Mouse (Mus musculus): ENCODE measurements around the gene Olfr314.
"Not testable (repeated sequence)": the region's sequence is repeated elsewhere in the genome, so short reads cannot be mapped to it uniquely, and the experiment has no call there.

The Olfr314 gene

GRCm38 (mm10) chr11:58782480-58783089 lies at the start of gene Olfr314:
Gene Olfr314 (plus strand): TSS chr11:58782952.
- Histone ChIP-seq H3K27me3 (ENCODE audit: insufficient read depth, low read length) (0 out of 2 replicates have a peak, but pooled peaks cover 5% of the 10 kb centered on the region), H3K4me3 (replicated peaks; ENCODE audit: low read length) (no peak within 1 kb of the TSS), H3K36me3 (ENCODE audit: insufficient read depth, low read length) (no peaks in the 10 kb centered on the region), H3K9me3 (ENCODE audit: low read length) (no peaks in the 10 kb centered on the region), H3K4me1 (replicated peaks; ENCODE audit: low read depth, low read length) (peaks cover 5% of the 10 kb centered on the region)
- TF ChIP-seq POU5F1 (IDR thresholded peaks at IDR 0.05; ENCODE audit: borderline replicate concordance, low read length) (no peak), NANOG (IDR thresholded peaks at IDR 0.05; ENCODE audit: borderline replicate concordance, low read length) (no peak)

- H3K36me3 ChIP-seq (ENCODE audit: insufficient read depth, low read length) = no peaks in the 10 kb centered on the region
- TF ChIP-seq POU5F1 (IDR thresholded peaks at IDR 0.05; ENCODE audit: borderline replicate concordance, low read length) (no peak), CTCF (conservative IDR thresholded peaks at IDR 0.05; ENCODE audit: low read length) (no peak), NANOG (IDR thresholded peaks at IDR 0.05; ENCODE audit: borderline replicate concordance, low read length) (no peak)
- no peak overlapping the region for H3K4me3 ChIP-seq (replicated peaks; ENCODE audit: low read length)
These were observed 49.4 kb upstream of the Olfr314 start for GRCm38 (mm10) chr11:58733372-58733771.

GRCm38 (mm10) chr11:58738792-58739262 lies 43.9 kb upstream of the Olfr314 start, which contains the start of gene Olfr317:
Gene Olfr317 (minus strand): TSS chr11:58739212.
- H3K4me3 ChIP-seq (replicated peaks; ENCODE audit: low read length) = no peak within 1 kb of the TSS
- H3K4me1 ChIP-seq (replicated peaks; ENCODE audit: low read depth, low read length) = no peaks in the 10 kb centered on the region
- no peaks in the 10 kb centered on the region for H3K9me3 ChIP-seq (ENCODE audit: low read length)
- no peaks in the 10 kb centered on the region for H3K27me3 ChIP-seq (ENCODE audit: insufficient read depth, low read length)
- TF ChIP-seq POU5F1 (IDR thresholded peaks at IDR 0.05; ENCODE audit: borderline replicate concordance, low read length) = no peak
- no peaks in the 10 kb centered on the region for H3K36me3 ChIP-seq (ENCODE audit: insufficient read depth, low read length)

More at GRCm38 (mm10) chr11:58733372-58733771, 49.4 kb upstream of the Olfr314 start:
- Histone ChIP-seq H3K4me1 (replicated peaks; ENCODE audit: low read depth, low read length) (peaks cover 2% of the 10 kb centered on the region; the same call in 1 of the 2 replicates), H3K27me3 (ENCODE audit: insufficient read depth, low read length) (no peaks in the 10 kb centered on the region), H3K9me3 (ENCODE audit: low read length) (no peaks in the 10 kb centered on the region)

- H3K4me3 ChIP-seq (replicated peaks; ENCODE audit: low read length); H3K9me3 ChIP-seq (ENCODE audit: low read length); H3K27me3 ChIP-seq (ENCODE audit: insufficient read depth, low read length); H3K36me3 ChIP-seq (ENCODE audit: insufficient read depth, low read length); H3K4me1 ChIP-seq (replicated peaks; ENCODE audit: low read depth, low read length): not testable (repeated sequence)
These were observed 31.7 kb upstream of the Olfr314 start for GRCm38 (mm10) chr11:58751096-58751495.

GRCm38 (mm10) chr11:58752434-58752833 lies 30.3 kb upstream of the Olfr314 start, which contains the start of gene Olfr316:
Gene Olfr316 (plus strand): TSS chr11:58752734.
- H3K4me3 ChIP-seq (replicated peaks; ENCODE audit: low read length) = no peak within 1 kb of the TSS
- no peaks in the 10 kb centered on the region for H3K9me3 ChIP-seq (ENCODE audit: low read length)
- no peaks in the 10 kb centered on the region for H3K4me1 ChIP-seq (replicated peaks; ENCODE audit: low read depth, low read length)
- TF ChIP-seq CTCF (conservative IDR thresholded peaks at IDR 0.05; ENCODE audit: low read length) = no peak
- TF ChIP-seq POU5F1 (IDR thresholded peaks at IDR 0.05; ENCODE audit: borderline replicate concordance, low read length) = no peak
- TF ChIP-seq NANOG (IDR thresholded peaks at IDR 0.05; ENCODE audit: borderline replicate concordance, low read length) = no peak
- no peaks in the 10 kb centered on the region for H3K27me3 ChIP-seq (ENCODE audit: insufficient read depth, low read length)
- H3K36me3 ChIP-seq (ENCODE audit: insufficient read depth, low read length) = no peaks in the 10 kb centered on the region

- Histone ChIP-seq H3K36me3 (ENCODE audit: insufficient read depth, low read length) (no peaks in the 10 kb centered on the region), H3K4me3 (replicated peaks; ENCODE audit: low read length) (no peak within 1 kb of the TSS), H3K9me3 (ENCODE audit: low read length) (no peaks in the 10 kb centered on the region), H3K4me1 (replicated peaks; ENCODE audit: low read depth, low read length) (no peaks in the 10 kb centered on the region), H3K27me3 (ENCODE audit: insufficient read depth, low read length) (no peaks in the 10 kb centered on the region)
- TF ChIP-seq POU5F1 (IDR thresholded peaks at IDR 0.05; ENCODE audit: borderline replicate concordance, low read length) = no peak
- TF ChIP-seq CTCF (conservative IDR thresholded peaks at IDR 0.05; ENCODE audit: low read length) = no peak
- TF ChIP-seq NANOG (IDR thresholded peaks at IDR 0.05; ENCODE audit: borderline replicate concordance, low read length) = no peak
These were observed 9.9 kb upstream of the Olfr314 start, which contains the start of gene Olfr315 for GRCm38 (mm10) chr11:58772888-58773287. Gene Olfr315 (plus strand): TSS chr11:58773188.

- Histone ChIP-seq H3K27me3 (ENCODE audit: insufficient read depth, low read length) (0 out of 2 replicates have a peak, but pooled peaks cover 5% of the 10 kb centered on the region), H3K36me3 (ENCODE audit: insufficient read depth, low read length) (no peaks in the 10 kb centered on the region)
- TF ChIP-seq CTCF (conservative IDR thresholded peaks at IDR 0.05; ENCODE audit: low read length) (no peak), POU5F1 (IDR thresholded peaks at IDR 0.05; ENCODE audit: borderline replicate concordance, low read length) (no peak), NANOG (IDR thresholded peaks at IDR 0.05; ENCODE audit: borderline replicate concordance, low read length) (no peak)
These were observed 1.4 kb downstream of the Olfr314 start for GRCm38 (mm10) chr11:58784182-58784581.

GRCm38 (mm10) chr11:58787651-58788050 lies 4.9 kb downstream of the Olfr314 start:
- Histone ChIP-seq H3K36me3 (ENCODE audit: insufficient read depth, low read length) (no peaks in the 10 kb centered on the region), H3K27me3 (ENCODE audit: insufficient read depth, low read length) (0 out of 2 replicates have a peak, but pooled peaks cover 5% of the 10 kb centered on the region), H3K4me3 (replicated peaks; ENCODE audit: low read length) (no peak overlapping the region), H3K4me1 (replicated peaks; ENCODE audit: low read depth, low read length) (no peaks in the 10 kb centered on the region; the same call in 1 of the 2 replicates), H3K9me3 (ENCODE audit: low read length) (no peaks in the 10 kb centered on the region)
- TF ChIP-seq CTCF (conservative IDR thresholded peaks at IDR 0.05; ENCODE audit: low read length) (no peak), NANOG (IDR thresholded peaks at IDR 0.05; ENCODE audit: borderline replicate concordance, low read length) (no peak), POU5F1 (IDR thresholded peaks at IDR 0.05; ENCODE audit: borderline replicate concordance, low read length) (no peak)

More at GRCm38 (mm10) chr11:58784182-58784581, 1.4 kb downstream of the Olfr314 start:
- no peaks in the 10 kb centered on the region; the same call in 1 of the 2 replicates for H3K4me1 ChIP-seq (replicated peaks; ENCODE audit: low read depth, low read length)
- no peaks in the 10 kb centered on the region for H3K9me3 ChIP-seq (ENCODE audit: low read length)
- H3K4me3 ChIP-seq (replicated peaks; ENCODE audit: low read length) = no peak overlapping the region

GRCm38 (mm10) chr11:58788346-58788745 lies 5.6 kb downstream of the Olfr314 start:
- no peaks in the 10 kb centered on the region for H3K36me3 ChIP-seq (ENCODE audit: insufficient read depth, low read length)
- TF ChIP-seq CTCF (conservative IDR thresholded peaks at IDR 0.05; ENCODE audit: low read length) (no peak), NANOG (IDR thresholded peaks at IDR 0.05; ENCODE audit: borderline replicate concordance, low read length) (no peak), POU5F1 (IDR thresholded peaks at IDR 0.05; ENCODE audit: borderline replicate concordance, low read length) (no peak)
- no peaks in the 10 kb centered on the region; the same call in 1 of the 2 replicates for H3K4me1 ChIP-seq (replicated peaks; ENCODE audit: low read depth, low read length)
- 0 out of 2 replicates have a peak, but pooled peaks cover 5% of the 10 kb centered on the region for H3K27me3 ChIP-seq (ENCODE audit: insufficient read depth, low read length)
- no peak overlapping the region for H3K4me3 ChIP-seq (replicated peaks; ENCODE audit: low read length)
- H3K9me3 ChIP-seq (ENCODE audit: low read length) = no peaks in the 10 kb centered on the region
